Comparison of ENCODE assay signal across 23 mouse cellular contexts in the genomic region with DNA sequence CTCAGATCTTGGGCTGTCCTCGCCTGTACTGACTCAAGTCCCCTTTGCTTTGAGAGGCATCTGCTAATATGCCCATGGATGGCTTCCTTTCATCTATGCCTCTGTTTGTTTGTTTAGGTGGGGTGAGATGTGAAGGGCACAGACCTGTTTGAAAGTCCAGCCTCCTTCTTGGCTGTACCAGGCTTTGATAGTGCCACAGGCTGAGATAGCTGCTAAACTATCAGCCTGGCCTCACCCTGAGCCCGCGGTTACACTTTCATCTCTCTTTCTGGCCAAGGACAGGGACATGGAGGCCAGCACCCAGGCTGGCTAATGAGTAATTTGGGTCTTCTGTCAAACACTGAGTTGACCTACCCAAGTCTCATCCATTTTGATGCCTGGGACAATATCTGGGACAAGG.
DNase-seq lines count a peak whose midpoint lies in the region; ATAC-seq lines count a peak whose summit lies in the region.
"Had no signal": no experiment of that assay in that cellular context is flagged by ENCODE, and none has a peak within 500 bp of the region (broad histone marks: within the 10 kb centered on the region; RNA-seq: fewer than 3 reads in every experiment).

No protein-coding gene starts in this region.

- H3K9ac ChIP-seq in heart, embryonic 14.5 days (ENCODE audit: low read length), result no peak overlapping the region
- H3K9ac ChIP-seq in midbrain, embryonic 16.5 days (ENCODE audit: low read depth, low read length), result no peak overlapping the region
- H3K9ac ChIP-seq: embryonic facial prominence, embryonic 12.5 days; forebrain, embryonic 13.5 days; limb, embryonic 15.5 days; lung, embryonic 14.5 days; midbrain, embryonic 13.5 days had no signal

- H3K27ac ChIP-seq in heart, embryonic 14.5 days (replicated peaks in 1 of 2; ENCODE audit: control insufficient read depth in 1 of 2, insufficient read depth in 1 of 2, low read depth in 2 of 2, low read length in 2 of 2), result peak overlapping the region; percentile 41 to 70
- H3K27ac ChIP-seq in midbrain, embryonic 10.5 days (replicated peaks), result peak overlapping the region; percentile 66
- no peak overlapping the region for H3K27ac ChIP-seq in midbrain, embryonic 16.5 days (ENCODE audit: low read length)
- H3K27ac ChIP-seq: embryonic facial prominence, embryonic 12.5 days; forebrain, embryonic 13.5 days; gastrocnemius, adult 2 months; kidney, postnatal 0 days; left cerebral cortex, adult 2 months; limb, embryonic 15.5 days; midbrain, embryonic 13.5 days had no signal

- WGBS in heart, embryonic 14.5 days, result 73% methylated on average over 3 of the region's 3 CpGs
- 93% methylated on average over 3 of the region's 3 CpGs for WGBS in midbrain, embryonic 10.5 days
- 97% methylated on average over 3 of the region's 3 CpGs for WGBS in midbrain, embryonic 16.5 days

- H3K4me1 ChIP-seq in heart, embryonic 14.5 days (ENCODE audit: control insufficient read depth in 2 of 2, insufficient read depth in 2 of 2, low read length in 2 of 2), result peaks cover 46 to 64% of the 10 kb centered on the region in 2 experiments
- H3K4me1 ChIP-seq in midbrain, embryonic 10.5 days, result peaks cover 62% of the 10 kb centered on the region
- peaks cover 8% of the 10 kb centered on the region for H3K4me1 ChIP-seq in midbrain, embryonic 16.5 days (ENCODE audit: control insufficient read depth, insufficient read depth, low read length)

- DNase-seq in adrenal gland, adult 2 months, result peak; percentile 38
- no peak for DNase-seq in adrenal gland, adult (ENCODE audit: inconsistent age in 2 of 2, low spot score in 1 of 2)
- no peak for DNase-seq in heart, postnatal 14 days
- no peak for DNase-seq in midbrain, embryonic 10.5 days (ENCODE audit: low spot score)
- DNase-seq in layer of hippocampus, adult 11-12 months (ENCODE audit: low spot score), result no peak
- DNase-seq: adrenal gland, postnatal 14 days; cerebellum, adult 2 months; cerebellum, postnatal 25 days; gastrocnemius, adult 2 months; kidney, adult 2 months; left cerebral cortex, postnatal 4 days; lung, embryonic 14.5 days; thymus, adult 18-20 months; thymus, postnatal 36 days had no signal

- H3K9me3 ChIP-seq in heart, embryonic 14.5 days (ENCODE audit: control insufficient read depth, low read length), result no peaks in the 10 kb centered on the region
- no peaks in the 10 kb centered on the region for H3K9me3 ChIP-seq in midbrain, embryonic 10.5 days (replicated peaks)
- H3K9me3 ChIP-seq in midbrain, embryonic 16.5 days (replicated peaks; ENCODE audit: control insufficient read depth, low read length, poor library complexity, severe bottlenecking), result no peaks in the 10 kb centered on the region
- H3K9me3 ChIP-seq: embryonic facial prominence, embryonic 12.5 days; forebrain, embryonic 13.5 days; limb, embryonic 15.5 days; midbrain, embryonic 13.5 days had no signal

- H3K36me3 ChIP-seq in heart, embryonic 14.5 days (ENCODE audit: control insufficient read depth, insufficient read depth, low read length), result no peaks in the 10 kb centered on the region
- H3K36me3 ChIP-seq in midbrain, embryonic 10.5 days, result no peaks in the 10 kb centered on the region
- no peaks in the 10 kb centered on the region for H3K36me3 ChIP-seq in midbrain, embryonic 16.5 days (ENCODE audit: control insufficient read depth, insufficient read depth, low read length)
- H3K36me3 ChIP-seq: embryonic facial prominence, embryonic 12.5 days; limb, embryonic 15.5 days; midbrain, embryonic 13.5 days had no signal

- intact Hi-C loops in heart, postnatal 14 days (cut with DNase I), result no loop called here

- H3K27me3 ChIP-seq in heart, embryonic 14.5 days (ENCODE audit: control insufficient read depth, insufficient read depth, low read length), result no peaks in the 10 kb centered on the region
- H3K27me3 ChIP-seq in midbrain, embryonic 10.5 days (ENCODE audit: low read depth, poor library complexity, severe bottlenecking), result peaks cover 34% of the 10 kb centered on the region
- H3K27me3 ChIP-seq in midbrain, embryonic 16.5 days (ENCODE audit: control insufficient read depth, insufficient read depth, low read depth, low read length), result no peaks in the 10 kb centered on the region
- H3K27me3 ChIP-seq: embryonic facial prominence, embryonic 12.5 days; forebrain, embryonic 13.5 days had no signal

- no peak for ATAC-seq in heart, embryonic 14.5 days (ENCODE audit: insufficient number of reproducible peaks, insufficient read depth, low FRiP score, low read depth)
- no peak for ATAC-seq in midbrain, embryonic 16.5 days
- ATAC-seq: activated CD4-positive, CD25-positive, alpha-beta regulatory T cell, adult 4 months; forebrain, embryonic 13.5 days; midbrain, embryonic 13.5 days had no signal

- no peak overlapping the region for H3K4me2 ChIP-seq in heart, embryonic 14.5 days (ENCODE audit: low read length)
- H3K4me2 ChIP-seq in midbrain, embryonic 16.5 days (ENCODE audit: low read length), result no peak overlapping the region
- H3K4me2 ChIP-seq: embryonic facial prominence, embryonic 12.5 days; forebrain, embryonic 13.5 days; limb, embryonic 15.5 days; lung, embryonic 14.5 days; midbrain, embryonic 13.5 days had no signal

- no peak overlapping the region for H3K4me3 ChIP-seq in heart, embryonic 14.5 days (ENCODE audit: control insufficient read depth in 1 of 2, insufficient read depth in 1 of 2, low read depth in 1 of 2, low read length in 2 of 2)
- no peak overlapping the region for H3K4me3 ChIP-seq in midbrain, embryonic 10.5 days
- H3K4me3 ChIP-seq in midbrain, embryonic 16.5 days (ENCODE audit: low read depth, low read length), result no peak overlapping the region
- H3K4me3 ChIP-seq: embryonic facial prominence, embryonic 12.5 days; forebrain, embryonic 13.5 days; gastrocnemius, adult 2 months; left cerebral cortex, adult 2 months; limb, embryonic 15.5 days; midbrain, embryonic 13.5 days had no signal
